Mouse (Mus musculus) erythroid progenitor cell, adult 5-6 weeks (primary cell): ENCODE results near the gene Cep250. TPM values are rescaled to one million over a fixed set of nuclear protein-coding genes. Genes with fewer than 3 reads are reported as not detected.
"Not testable (repeated sequence)": the region's sequence is repeated elsewhere in the genome, so short reads cannot be mapped to it uniquely, and the experiment has no call there.

Source experiments
- ATAC-seq: replicated peaks from 2 replicates; pipeline ENCODE4 v1.8.0; 2016; ENCODE audit warnings: moderate number of reproducible peaks, mild to moderate bottlenecking, moderate TSS enrichment, inconsistent platforms; ENCODE audit not compliant: poor library complexity, low FRiP score, severe bottlenecking
- total RNA-seq, 2 experiments: library from RNA; stranded (forward) in 1 of 2; stranded (reverse) in 1 of 2; fragments of 150-400 nt in 1 of 2; fragments of 186-747, 209-891 nt in 1 of 2; gene quantifications; 2 replicates each; pipeline versions ENCODE4 v1.2.3 to v1.2.4; 2015 to 2017; ENCODE audit warnings: low replicate concordance in 2 of 2

Cep250 gene
- total RNA-seq (2015; ENCODE audit: low replicate concordance) (4.2 and 32.4 TPM in 2 replicates), total RNA-seq (2017; ENCODE audit: low replicate concordance) (18.5 and 19.2 TPM in 2 replicates)

DNA sequence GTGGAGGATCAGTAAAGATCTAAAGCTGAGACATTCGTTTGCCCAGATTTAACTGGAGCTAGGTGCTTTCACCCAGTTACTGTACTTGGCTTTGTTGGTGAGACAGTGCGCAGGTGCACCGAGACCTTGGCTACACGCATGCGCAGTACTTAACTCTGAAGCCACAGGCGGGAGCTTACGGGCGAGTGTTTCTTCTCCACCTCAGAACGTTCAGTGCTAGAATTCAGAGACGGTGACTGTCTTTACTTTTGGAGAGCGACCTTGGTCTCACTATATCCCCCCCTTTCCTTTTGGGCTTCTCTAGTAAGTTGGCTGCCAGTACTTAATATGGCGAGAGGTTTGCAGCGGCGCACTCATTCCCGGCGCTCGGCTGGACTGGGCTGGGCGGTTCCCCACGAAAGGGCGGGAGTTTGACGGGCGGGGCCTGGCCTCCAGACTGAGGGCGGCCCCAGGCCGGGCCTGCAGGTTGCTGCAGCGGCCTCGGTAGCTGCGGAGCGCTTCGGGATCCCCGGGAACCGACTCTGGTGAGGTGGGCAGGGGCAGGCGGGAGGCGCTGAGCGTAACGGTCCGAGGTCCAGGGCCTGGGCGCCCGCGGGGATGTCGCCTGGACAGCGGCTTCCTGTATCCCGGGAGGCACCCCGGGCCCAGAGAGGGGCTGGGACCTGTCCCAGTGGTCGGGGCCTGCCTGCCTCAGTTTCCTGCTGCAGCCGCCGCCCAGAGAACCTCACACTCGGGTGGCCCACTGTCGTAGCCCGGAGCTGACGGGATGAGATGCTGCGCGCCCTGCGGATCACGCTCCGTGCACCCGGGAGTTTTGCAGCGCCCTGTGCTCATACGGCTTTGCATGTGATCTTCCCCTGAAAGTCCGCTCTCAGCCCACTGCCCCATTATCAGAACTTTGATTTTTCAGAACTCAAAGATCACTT lies at the start of gene Cep250:
Gene Cep250 (plus strand): TSS at position 325 of the 926 bp plus-strand sequence.
- ATAC-seq, result peak; percentile 98

DNA sequence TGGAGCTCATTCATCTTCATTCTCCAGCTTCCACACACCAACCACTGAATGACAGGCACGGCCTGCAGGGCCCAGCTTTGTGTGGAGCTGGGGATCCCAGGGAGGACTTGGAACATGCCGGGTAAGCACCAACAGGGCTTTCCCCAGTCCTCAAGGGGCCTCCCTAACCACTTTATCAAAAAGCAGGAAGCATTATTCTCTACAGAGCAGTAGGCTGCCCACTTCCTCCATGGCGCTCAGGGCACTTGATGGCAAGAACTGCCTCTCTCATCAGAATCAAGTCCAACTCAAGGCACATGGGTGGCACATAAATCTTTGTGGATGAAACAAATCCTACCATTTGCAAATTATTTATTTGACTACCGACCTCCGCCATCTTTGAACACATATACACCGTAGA lies 41.6 kb upstream of the Cep250 start:
- no peak for ATAC-seq

DNA sequence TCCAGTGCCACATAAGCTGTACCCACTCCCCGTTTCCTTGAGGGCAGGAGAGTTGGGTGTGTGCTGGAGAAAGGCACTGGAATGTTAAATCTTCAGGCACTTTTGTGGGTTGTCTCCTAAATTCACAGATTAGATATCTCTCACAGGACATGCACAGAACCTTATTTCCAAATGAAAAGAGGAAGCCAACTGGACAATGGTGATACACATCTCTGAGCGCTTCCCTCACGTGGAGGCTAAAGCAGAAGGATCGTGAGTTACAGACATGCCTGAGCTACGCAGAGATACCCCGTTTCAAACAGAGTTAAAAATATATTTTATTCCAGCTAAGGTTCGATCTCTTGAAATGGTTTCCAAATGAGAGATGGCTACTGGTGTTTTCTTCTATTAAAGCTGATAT lies 33.1 kb upstream of the Cep250 start:
- no peak for ATAC-seq

DNA sequence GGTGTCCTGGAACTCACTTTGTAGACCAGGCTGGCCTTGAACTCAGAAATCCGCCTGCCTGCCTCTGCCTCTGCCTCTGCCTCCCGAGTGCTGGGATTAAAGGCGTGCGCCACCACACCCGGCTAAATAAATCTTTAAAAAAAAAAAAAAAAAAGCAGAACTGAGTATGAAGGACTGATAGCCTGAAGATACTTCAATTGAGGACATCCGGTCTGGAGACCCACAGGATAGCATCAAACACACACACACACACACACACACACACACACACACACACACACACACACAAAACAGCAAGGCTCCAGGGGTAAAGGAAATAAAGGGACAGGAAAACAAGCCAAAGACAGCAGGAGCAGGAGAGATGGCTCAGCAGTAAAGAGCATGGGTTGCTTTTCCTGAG lies 31.0 kb upstream of the Cep250 start:
- not testable (repeated sequence) for ATAC-seq

DNA sequence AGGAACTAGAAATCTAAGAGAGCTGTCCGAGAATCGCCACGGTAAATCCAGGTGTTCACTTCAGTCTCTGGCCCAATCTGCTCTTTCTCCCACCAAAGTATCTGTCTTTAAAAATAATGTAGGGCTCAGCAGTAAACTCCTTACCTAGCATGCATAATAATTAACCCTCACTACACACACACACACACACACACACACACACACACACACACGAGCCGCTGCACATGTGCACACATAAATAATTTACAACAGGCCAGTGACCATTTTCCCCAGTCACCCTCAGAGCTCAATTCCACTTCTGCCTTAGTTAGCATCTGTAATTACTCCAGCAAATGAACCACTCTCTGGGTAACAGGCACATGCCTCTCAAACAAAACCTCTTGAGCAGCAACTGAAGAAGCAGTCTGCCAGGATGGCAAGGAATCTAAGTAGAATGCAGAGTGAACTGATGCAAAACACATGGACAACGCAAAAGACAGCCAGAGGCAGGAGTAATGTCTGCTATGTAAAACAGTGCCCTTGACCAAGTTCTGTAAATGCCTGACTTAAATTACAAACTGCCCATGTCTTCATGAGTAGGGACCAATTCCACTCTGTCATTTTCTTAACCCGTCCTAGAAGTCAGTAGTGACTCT lies 27.4 kb upstream of the Cep250 start:
- no peak for ATAC-seq

DNA sequence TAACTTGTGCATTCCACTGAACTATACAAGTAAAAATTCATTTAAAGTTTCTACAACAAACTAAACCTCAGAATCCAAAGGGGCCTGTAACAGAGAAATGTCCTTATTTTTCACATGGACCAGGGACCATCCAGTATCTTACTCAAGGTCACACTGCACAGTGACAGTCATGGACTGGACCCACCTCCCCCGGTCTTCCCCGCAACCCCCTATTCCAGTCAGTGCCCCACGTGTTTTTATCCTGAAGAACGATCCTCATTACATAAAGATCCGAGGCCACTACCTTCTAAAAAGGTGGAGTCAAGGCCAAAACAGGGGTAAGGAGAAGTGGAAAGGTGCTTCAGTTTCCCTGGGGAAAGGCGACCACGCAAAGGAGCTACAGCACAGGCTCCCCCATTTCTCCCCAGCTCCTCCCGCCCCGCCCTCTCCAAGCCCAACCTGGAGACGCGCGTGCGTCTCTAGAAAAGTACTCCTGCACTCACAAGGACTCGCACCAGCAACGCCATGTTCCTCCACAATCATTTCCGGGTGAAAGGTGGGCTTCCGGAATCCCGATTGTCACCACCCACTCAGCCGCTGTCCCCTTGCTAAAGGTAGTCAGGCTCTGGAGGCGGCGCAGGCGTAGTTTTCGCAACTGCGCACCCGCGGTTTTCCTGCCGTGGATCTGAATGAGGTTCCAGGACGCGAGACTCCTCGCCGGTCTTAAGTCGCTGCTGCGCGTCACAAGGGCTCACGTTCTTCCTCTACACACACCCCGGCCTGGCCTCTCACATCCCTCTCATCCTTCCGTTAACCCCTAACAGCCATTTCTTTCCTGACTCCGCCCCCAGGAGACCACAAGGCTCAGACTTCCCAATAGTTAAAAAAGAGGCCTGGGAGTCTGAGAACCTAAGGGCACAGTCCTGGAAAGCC lies 26.5 kb upstream of the Cep250 start, which contains the start of gene Uqcc1:
Gene Uqcc1 (minus strand): TSS at position 780 of the 912 bp plus-strand sequence.
- ATAC-seq, result peak; percentile 94

DNA sequence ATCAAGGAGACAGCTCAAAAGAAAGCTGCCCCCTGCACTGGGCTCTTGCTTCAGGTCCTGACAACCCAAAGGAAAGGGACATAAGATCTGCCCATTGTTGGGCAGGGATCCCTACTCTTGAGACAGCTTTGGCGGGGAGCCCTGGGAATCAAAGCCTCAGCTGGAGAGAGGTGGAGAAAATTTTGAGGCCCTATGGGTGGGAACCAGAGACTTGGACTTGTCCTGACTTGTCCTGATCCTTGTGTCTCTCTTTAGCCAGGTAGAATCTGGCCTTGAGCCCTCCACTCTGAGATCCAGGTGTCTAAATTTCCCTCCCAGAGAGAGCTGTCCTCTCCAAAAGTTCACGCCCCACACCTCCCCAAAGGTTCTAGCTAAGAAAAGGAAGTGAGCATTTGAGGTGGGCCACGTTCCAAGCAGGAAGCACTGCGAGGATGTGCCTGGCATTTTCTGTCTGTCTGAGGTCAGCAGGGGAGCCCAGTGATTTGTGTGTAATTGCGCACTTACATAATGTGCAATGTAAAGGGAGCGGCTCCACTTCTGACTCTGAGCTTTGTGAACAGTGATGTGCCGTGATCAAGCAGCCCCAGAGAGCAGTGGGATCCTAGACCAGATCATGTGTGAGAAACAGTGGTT lies 16.2 kb upstream of the Cep250 start:
- ATAC-seq, result no peak

DNA sequence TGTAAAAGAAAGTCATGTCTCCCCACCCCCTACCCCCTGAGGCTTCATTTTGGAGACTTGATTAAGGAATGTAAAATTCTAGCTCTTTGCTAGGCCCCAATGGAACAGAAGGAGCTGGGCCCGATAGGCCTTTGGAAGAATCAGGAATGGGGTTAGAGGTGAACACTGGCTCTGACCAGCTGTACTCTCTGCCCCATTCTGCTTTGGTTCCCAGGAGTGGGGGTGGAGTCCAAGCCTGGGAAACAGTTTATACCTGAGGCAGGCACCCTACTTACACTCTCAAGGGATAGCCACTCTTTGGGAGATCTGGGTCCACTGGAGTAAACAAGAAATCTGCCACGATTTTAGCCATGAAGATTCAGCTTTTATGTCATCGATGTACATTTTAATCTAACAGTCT lies 15.6 kb upstream of the Cep250 start, which contains the start of gene Gm15557:
Gene Gm15557 (plus strand): TSS at position 48 of the 400 bp plus-strand sequence.
- no peak for ATAC-seq

DNA sequence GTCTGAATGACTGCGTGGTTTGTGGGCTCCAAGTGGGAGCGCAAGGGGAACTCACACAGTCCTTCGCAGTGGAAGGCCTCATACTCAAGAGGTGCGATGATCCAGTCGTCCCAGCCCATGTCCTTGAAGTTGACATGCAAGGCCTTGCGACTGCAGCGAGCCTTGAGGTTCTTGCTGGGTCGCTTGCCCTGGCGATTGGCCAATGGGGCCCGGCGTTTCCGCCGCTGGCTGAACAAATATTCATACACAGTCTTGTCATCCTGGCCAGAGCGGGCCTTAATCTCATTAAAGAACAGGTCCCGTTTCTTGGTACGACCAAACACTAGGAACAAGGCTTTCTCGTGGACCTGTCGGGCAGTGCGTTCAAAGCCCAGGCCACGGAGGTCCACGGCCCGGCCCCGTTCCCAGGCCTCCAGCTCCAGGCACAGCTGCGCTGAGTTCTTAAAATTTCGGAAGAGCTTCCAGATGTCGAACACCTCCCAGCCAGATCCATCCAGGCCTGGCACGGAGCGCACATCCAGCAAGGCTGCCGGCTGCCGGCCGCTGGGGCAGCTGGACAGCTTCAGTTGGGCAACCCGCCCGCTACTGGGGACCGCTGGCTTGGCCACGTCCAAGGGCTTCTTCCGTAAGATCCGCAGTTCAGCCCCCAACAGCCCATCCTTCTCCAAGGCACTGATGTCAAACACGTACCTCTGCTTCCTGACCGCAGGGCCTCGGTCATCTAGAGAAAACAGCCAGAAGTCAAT lies 14.4 kb upstream of the Cep250 start:
- no peak for ATAC-seq

DNA sequence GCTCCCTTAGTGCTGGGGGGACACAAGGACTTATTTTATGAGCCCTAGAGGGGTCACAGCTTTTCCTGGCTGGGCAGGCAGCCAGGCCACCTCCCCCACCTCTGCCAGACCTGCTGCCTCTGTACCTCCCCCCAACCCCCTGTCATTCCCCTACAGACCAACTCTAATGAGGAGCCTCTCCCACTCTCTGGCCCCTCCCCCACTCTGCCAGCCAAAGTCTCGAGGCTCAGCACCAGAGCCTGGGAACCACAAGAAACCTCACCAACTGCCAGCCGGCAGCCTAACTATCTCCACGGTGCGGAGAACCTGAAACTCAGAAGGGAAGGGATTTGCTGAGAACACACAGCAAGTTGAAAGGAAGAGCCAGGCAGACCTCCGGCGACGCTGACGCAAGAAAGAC lies 12.8 kb upstream of the Cep250 start:
- no peak for ATAC-seq

DNA sequence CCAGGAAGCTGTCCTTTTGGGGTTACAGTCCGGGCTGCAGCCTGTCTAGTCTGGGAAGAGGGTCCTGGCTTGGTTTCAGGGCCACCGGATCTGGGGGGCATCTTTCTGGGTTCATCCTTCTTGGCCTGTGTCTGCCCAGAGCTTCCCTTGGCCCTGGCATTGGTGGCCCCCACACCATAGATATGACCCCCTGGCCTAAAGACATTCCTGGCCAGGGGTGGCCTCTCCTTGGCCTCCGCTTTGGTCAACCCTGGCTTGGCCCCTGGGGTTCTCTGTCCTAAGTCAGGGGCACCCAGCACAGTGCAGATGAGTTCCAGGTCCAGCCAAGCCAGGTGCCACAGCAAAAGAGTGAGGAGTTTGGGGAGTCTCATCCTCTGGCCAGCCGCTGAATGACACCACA lies 11.6 kb upstream of the Cep250 start:
- ATAC-seq, result no peak

DNA sequence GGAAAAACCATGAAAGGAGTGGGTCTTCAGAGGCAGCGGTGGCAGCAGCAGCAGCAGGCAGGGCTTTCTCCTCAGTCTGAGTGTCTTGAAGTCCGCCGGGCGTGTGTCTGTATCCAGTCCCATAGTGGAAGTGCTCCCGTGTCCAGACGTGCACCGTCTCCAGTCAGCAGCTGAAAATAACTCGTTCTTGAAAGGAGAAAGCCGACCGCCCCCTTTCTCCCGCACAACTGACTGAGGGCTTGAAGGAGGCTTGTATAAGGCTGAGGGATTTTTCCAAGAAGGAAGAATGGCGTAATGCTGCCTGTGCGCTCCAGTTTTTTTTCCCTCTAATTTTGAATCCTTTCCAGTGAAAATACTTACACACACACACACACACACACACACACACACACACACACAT lies 11.1 kb upstream of the Cep250 start, which contains the start of gene Gdf5:
Gene Gdf5 (minus strand): TSS at position 244 of the 400 bp plus-strand sequence.
- no peak for ATAC-seq

DNA sequence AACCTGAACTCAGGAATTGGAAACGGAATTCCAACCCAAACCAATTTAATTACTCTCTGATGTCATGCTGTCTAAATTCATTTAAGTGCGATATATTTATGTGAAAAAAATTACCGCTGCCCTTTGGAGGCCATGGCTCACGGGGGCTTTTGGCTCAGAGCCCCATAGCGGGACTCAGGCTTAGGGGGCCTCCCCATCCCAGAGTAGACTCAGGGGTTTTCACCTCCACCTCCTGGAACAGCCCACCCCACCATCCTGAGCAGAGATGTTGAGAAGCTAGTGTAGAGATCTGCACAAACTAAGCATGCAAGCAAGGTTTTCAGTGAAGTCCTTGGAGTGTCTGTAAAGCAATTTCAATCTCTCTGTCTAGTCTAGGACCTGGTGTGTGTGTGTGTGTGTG lies 10.7 kb upstream of the Cep250 start:
- ATAC-seq, result no peak

DNA sequence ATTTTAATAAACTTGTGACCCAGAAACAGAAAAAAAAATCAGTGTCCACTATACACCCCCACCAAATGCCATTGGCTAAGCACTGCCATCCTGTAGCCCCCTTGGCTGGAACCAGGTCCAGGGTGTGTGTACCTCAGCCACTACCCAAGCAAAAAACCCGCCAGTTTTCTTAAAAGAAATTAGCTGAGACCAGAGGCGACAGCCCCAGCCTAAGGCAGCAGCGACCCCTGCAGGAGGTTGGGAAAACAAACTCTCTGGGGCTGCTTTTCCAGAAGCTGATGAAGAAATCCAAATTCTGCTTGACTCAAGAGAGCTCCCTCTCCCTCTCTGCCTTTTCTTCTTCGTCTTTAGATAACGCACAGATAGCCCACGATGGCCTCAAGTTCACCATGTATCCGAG lies 10.2 kb upstream of the Cep250 start:
- ATAC-seq, result peak; percentile 45

DNA sequence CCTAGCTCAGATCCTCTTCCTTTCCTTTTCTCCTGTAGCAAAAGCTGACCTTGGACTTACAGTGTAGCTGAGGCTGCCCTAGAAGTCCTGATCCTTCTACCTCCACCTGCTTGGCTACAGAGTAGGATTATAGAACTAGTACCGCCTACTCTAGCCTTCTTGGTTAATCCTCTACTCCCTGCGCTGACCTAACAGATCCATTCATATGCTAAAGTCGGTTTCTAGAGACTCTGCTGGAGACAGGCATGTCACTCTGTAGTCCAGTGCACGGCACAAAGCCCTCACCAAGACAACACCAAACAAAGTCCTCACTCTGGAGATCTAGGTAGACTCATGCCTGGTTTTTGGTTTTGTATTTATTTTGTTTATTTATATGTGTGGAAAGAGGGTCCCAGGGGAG lies 9.8 kb upstream of the Cep250 start:
- no peak for ATAC-seq

DNA sequence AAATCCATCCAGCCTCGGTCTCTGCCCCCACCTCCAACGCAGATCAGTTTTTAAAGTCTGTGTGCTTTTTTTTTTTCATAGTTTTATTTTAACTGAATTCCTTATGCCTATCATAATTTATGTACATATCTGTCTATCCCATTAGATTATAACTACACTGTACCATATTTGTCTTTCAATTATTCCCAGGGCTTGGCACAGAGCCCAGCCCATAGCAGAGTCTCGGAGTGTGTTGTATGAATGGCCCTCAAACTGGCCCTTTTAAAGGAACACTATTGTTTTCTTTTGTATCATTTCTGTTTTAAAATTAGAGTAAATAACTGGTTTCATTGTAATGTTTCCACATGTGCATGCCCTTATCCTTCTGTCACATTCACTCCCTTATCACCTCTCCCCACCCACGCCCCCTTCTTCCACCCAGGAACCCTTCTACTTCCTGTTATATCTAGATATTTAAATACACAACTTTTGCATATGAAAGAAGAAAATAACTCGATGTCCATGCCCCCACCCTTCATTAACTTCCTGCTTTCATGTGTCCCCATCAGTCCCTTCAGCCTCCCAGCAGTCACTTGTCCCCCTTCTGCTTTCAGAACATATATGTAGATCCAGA lies 8.8 kb upstream of the Cep250 start:
- ATAC-seq, result peak; percentile 53; the same call in 1 of the 2 replicates

DNA sequence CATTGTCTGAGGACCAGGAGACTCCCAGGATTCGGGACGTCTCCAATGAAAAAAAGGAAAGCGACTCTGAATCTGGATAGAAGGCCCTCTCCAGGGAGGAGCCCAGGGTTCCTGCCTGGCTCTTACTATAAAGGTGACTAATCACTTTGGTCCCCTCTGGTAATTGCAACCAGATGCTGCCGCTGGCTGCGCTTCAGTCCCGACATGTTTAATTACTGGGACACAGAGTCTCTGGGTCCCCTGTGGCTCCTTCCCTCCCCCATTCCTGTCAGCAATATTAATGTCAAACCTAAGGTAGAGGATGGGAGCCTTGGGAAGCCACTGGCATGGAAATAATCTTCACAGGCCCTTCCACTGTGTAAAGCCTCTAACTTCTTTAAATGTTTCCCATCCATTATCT lies 6.9 kb upstream of the Cep250 start:
- no peak for ATAC-seq

DNA sequence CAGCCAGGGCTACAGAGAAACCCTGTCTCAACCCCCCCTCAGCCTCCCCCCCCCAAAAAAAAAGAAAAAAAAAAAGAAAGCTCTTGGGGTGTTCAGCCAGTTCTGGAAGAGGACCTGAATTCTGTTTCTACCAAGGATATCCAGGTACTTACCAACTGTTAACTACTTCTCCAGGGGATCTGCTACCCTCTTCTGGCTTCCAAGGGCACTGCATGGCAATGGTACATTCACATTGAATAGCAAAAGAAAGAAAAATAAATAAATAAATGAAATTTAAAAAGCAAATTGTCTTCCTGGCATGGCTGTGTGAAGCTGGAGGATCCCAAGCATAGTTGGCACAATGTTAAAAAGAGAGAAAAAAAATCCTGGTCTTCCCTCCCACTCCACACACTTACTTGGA lies 4.3 kb upstream of the Cep250 start:
- no peak for ATAC-seq
